Mouse (Mus musculus) limb, embryonic 14.5 days (tissue): ENCODE data around the gene Cct3. TPM values are rescaled to one million over a fixed set of nuclear protein-coding genes. Genes with fewer than 3 reads are reported as not detected.

Source experiments
- ATAC-seq: fragments of 200-750 bp; cut with Nextera tagmentation; 2 replicates; pipeline ENCODE4 v1.8.0; 2017; ENCODE audit warnings: low read depth, moderate number of reproducible peaks, moderate TSS enrichment; ENCODE audit not compliant: low FRiP score
- DNase-seq: peaks from one replicate; pipeline ENCODE4 v3.0.0-alpha.2; 2015; ENCODE audit warnings: low spot score
- H3K27ac ChIP-seq: fragments of 300-500 bp; sonication (generic); replicated peaks from 2 replicates; pipeline ENCODE4 v1.5.1; 2014; ENCODE audit warnings: low read depth, mild to moderate bottlenecking, low read length, moderate library complexity, mixed read lengths
- H3K27me3 ChIP-seq: fragments of 300-500 bp; sonication (generic); 2 replicates; pipeline ENCODE4 v1.6.1; 2014; ENCODE audit warnings: low read length, mixed read lengths; ENCODE audit not compliant: control insufficient read depth, insufficient read depth
- H3K36me3 ChIP-seq: fragments of 300-500 bp; sonication (generic); 2 replicates; pipeline ENCODE4 v1.6.1; 2014; ENCODE audit warnings: mild to moderate bottlenecking, low read length, moderate library complexity, mixed read lengths; ENCODE audit not compliant: control insufficient read depth, insufficient read depth
- H3K4me1 ChIP-seq: fragments of 300-500 bp; sonication (generic); 2 replicates; pipeline ENCODE4 v1.6.1; 2014; ENCODE audit warnings: antibody characterized with exemption, low read length, mixed read lengths; ENCODE audit not compliant: control insufficient read depth, insufficient read depth
- H3K4me2 ChIP-seq: fragments of 300-500 bp; sonication (generic); replicated peaks from 2 replicates; pipeline ENCODE4 v1.6.1; 2014; ENCODE audit warnings: low read depth, mild to moderate bottlenecking, low read length, moderate library complexity; ENCODE audit not compliant: severe bottlenecking
- H3K4me3 ChIP-seq: fragments of 300-500 bp; sonication (generic); replicated peaks from 2 replicates; pipeline ENCODE4 v1.5.1; 2014; ENCODE audit warnings: low read length
- H3K9ac ChIP-seq: fragments of 300-500 bp; sonication (generic); 2 replicates; pipeline ENCODE4 v1.6.1; 2014; ENCODE audit warnings: mild to moderate bottlenecking, low read depth, low read length, moderate library complexity; ENCODE audit not compliant: severe bottlenecking
- H3K9me3 ChIP-seq: fragments of 300-500 bp; sonication (generic); 2 replicates; pipeline ENCODE4 v1.6.1; 2016; ENCODE audit warnings: low read length; ENCODE audit not compliant: control insufficient read depth
- POLR2A ChIP-seq: fragments of 200-500 bp; IDR thresholded peaks from 2 replicates; pipeline ENCODE4 v1.8.0; 2012; ENCODE audit warnings: inconsistent platforms, mild to moderate bottlenecking, moderate library complexity, borderline replicate concordance; ENCODE audit not compliant: insufficient read depth, insufficient read length; ENCODE audit errors: extremely low read depth
- WGBS: fragments of 180-500 bp; shearing (Covaris S2); extraction: QIAGEN DNeasy Blood & Tissue Kit; methylation state at CpG from one replicate; pipeline ENCODE4 v1.1.7; 2014; 5-methylcytosine and 5-hydroxymethylcytosine counted together
- polyA plus RNA-seq, 2 experiments: library from polyadenylated mRNA; depleted of rRNA in 1 of 2; stranded (reverse) in 1 of 2; unstranded in 1 of 2; fragments of >200 nt; fragmentation: Nextera tagmentation in 1 of 2; extraction: Ambion mirVana in 1 of 2; gene quantifications; 2 replicates each; pipeline versions ENCODE4 v1.2.1 to v1.2.3; 2012 to 2014

Cct3 gene
- polyA plus RNA-seq, 2 experiments = 326 to 516 TPM

DNA sequence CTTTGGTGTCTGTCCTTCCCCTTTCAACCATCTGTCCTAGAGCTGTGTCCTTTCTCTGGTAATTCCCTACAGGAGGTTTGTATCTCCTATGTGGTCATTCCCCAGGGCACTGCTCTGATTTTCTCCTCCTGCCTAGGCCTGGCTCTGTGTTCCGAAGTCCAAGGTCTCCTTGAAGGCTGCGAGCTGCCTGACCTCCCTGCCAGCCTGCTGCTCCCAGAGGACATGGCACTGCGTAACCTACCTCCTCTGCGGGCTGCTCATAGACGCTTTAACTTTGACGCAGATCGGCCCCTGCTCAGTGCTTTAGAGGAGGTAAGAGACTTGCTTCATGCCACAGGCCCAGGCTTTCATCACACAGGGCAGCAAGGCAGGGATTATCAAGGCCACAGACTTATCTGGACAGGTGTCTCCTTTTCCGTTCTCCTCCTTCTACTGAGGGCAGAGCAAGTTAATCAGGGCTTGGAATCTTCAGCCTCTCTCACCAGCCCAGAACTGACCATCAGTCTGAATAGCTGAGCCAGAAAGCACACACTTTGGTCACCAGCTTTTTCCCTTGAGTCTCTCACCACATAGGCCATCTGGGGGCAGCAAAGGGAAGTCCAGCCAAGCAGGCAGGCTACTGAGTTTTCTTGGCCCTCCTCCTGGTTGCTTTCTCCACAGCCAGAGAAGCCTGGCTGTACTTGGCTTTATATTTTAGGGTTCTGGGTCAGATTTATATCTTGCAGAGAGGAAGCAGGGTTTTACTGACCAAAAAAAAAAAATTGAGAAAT, 57.7 kb downstream of the Cct3 start:
- no peak for TF ChIP-seq POLR2A
- Histone ChIP-seq H3K4me3 (no peak overlapping the region), H3K36me3 (peaks cover 100% of the 10 kb centered on the region), H3K27me3 (no peaks in the 10 kb centered on the region), H3K4me2 (no peak overlapping the region), H3K4me1 (no peaks in the 10 kb centered on the region), H3K9ac (no peak overlapping the region), H3K9me3 (no peaks in the 10 kb centered on the region), H3K27ac (no peak overlapping the region)
- DNase-seq = no peak
- WGBS = 96% methylated on average over 8 of the region's 8 CpGs
- no peak for ATAC-seq

DNA sequence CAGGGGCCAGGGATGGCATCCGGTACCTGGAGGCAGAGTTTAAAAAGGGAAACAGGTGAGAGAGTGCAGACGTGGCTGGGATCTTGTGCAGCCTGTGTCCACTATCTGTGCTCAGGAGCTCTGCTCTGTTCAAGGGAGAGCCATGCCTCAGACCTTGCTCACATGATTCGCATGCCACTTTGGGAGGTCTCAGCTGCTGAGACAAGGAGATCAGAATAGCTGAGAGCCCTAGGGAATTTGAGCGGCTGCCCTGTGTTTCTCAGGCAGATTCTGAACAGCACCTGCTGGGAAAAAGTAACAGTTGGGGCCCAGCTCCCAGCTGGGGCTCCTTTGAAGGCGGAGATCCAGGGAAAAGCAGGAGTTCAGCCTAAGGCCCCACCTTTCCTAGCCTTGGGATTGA, 62.7 kb downstream of the Cct3 start:
- Histone ChIP-seq H3K4me1 (0 out of 2 replicates have a peak, but pooled peaks cover 3% of the 10 kb centered on the region), H3K27me3 (no peaks in the 10 kb centered on the region), H3K9me3 (no peaks in the 10 kb centered on the region), H3K27ac (no peak overlapping the region), H3K9ac (no peak overlapping the region), H3K36me3 (peaks cover 77% of the 10 kb centered on the region), H3K4me3 (no peak overlapping the region), H3K4me2 (no peak overlapping the region)
- no peak for TF ChIP-seq POLR2A
- WGBS = 72% methylated on average over 5 of the region's 5 CpGs
- ATAC-seq (0 out of 2 replicates have a peak, but pooled peaks have one; percentile 18), DNase-seq (no peak)

DNA sequence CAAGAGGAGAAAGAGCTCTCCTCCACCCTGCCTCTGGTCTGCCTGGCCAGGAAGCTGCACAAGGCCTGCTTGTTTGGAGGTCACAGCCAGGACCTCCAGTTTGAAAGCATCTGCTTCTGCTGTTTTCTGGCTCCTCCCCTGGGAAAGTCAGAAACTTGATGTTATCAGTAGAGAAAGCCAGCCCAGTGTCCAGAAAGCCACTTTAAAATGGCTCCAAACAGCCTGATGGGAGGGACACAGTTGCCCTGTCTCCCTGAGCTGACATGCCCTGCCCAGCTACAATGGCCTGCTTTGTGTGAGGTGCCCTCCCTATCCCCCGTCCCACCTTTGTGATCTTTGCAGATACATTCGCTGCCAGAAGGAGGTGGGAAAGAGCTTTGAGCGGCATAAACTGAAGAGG, 63.1 kb downstream of the Cct3 start:
- Histone ChIP-seq H3K4me1 (0 out of 2 replicates have a peak, but pooled peaks cover 5% of the 10 kb centered on the region), H3K4me3 (no peak overlapping the region), H3K4me2 (no peak overlapping the region), H3K9me3 (no peaks in the 10 kb centered on the region), H3K27me3 (peaks cover 3% of the 10 kb centered on the region; the same call in 1 of the 2 replicates), H3K9ac (no peak overlapping the region), H3K27ac (no peak overlapping the region), H3K36me3 (peaks cover 73% of the 10 kb centered on the region)
- DNase-seq = no peak
- ATAC-seq = no peak
- WGBS = 65% methylated on average over 3 of the region's 3 CpGs
- TF ChIP-seq POLR2A = no peak

DNA sequence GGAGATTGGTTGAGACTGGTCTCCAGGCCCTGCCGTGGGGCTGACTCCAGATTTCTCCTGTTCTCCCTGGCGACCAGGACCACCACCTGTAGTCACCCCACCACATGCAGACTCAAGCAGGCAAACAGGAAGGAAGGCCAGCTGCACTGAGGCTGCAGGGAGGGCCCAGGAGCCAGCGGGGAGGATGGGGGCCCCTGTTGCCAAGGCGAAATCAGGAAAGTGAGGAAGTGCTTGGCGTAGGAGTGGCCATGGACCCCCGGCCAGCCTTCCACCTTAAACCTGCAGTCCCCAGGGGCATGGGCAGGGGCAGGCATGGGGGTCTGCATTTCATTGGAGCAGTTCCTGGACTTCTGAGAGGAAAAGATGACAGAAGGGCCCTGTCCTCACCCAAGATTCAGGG, 64.2 kb downstream of the Cct3 start:
- no peak for DNase-seq
- Histone ChIP-seq H3K27me3 (peaks cover 14% of the 10 kb centered on the region), H3K36me3 (peaks cover 62% of the 10 kb centered on the region), H3K4me1 (0 out of 2 replicates have a peak, but pooled peaks cover 5% of the 10 kb centered on the region), H3K27ac (no peak overlapping the region), H3K9me3 (no peaks in the 10 kb centered on the region), H3K4me3 (no peak overlapping the region), H3K4me2 (no peak overlapping the region), H3K9ac (no peak overlapping the region)
- no peak for TF ChIP-seq POLR2A
- ATAC-seq = no peak
- WGBS = 65% methylated on average over 6 of the region's 6 CpGs

DNA sequence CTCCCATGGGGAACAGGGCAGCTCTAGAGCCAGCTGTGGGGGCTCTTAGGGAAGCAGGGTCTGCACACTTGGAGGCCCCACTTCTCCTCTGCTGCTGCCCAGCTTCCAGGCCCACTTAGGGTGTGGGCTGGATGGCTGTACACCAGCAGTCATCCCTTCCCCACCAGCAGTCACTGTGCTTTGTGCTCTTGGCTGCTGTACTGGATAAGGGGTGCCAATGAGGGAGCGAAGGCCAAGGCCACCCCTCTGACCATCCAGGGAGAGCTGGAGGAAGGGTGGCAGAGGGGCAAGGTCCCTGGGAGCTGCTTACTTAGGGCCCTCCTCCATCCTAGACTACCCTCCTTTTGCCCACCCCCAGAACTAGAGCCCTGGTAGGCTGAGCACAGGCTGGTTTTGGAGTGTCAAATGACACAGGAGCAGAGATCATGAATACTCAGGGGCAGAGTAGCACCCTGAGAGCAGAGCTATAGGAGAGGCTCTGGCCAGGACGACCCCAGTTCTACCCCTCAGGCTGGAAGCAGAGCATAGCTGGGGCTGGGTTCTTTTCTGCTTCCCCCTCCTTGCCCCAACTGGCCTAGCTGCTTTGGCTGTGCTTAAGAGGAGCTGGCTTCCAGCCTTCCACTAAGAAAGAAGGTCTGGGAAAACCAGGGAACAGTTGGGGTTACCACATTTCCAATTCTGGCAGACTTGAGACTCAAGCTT, 64.8 kb downstream of the Cct3 start:
- ATAC-seq (no peak), DNase-seq (no peak)
- H3K4me1 ChIP-seq = 0 out of 2 replicates have a peak, but pooled peaks cover 5% of the 10 kb centered on the region
- no peak overlapping the region for H3K4me3 ChIP-seq
- H3K27me3 ChIP-seq = peaks cover 16% of the 10 kb centered on the region
- H3K27ac ChIP-seq = no peak overlapping the region
- peaks cover 56% of the 10 kb centered on the region for H3K36me3 ChIP-seq
- H3K9me3 ChIP-seq = no peaks in the 10 kb centered on the region
- H3K9ac ChIP-seq = no peak overlapping the region
- 93% methylated on average over 2 of the region's 2 CpGs for WGBS
- no peak overlapping the region for H3K4me2 ChIP-seq
- no peak for TF ChIP-seq POLR2A
